Mouse (Mus musculus) bone marrow, adult 2 months (tissue): Measurements from ENCODE around the gene Clca3a1.

Experiments used
- CTCF ChIP-seq: fragments of 200-500 bp; IDR thresholded peaks from 2 replicates; pipeline ENCODE4 v1.5.1; 2011; ENCODE audit warnings: low read length, control low read depth; ENCODE audit not compliant: control insufficient read depth, insufficient read depth
- POLR2A ChIP-seq: fragments of 200-500 bp; IDR thresholded peaks from 2 replicates; pipeline ENCODE4 v1.6.1; 2011; ENCODE audit warnings: low read depth, mild to moderate bottlenecking, control low read depth, low read length, borderline replicate concordance; ENCODE audit not compliant: control insufficient read depth

- no peak for TF ChIP-seq CTCF
- TF ChIP-seq POLR2A: no peak
These were observed 72.5 kb downstream of the Clca3a1 start for GRCm38 (mm10) chr3:144688284-144688683.
